14 mouse cellular contexts compared by ENCODE assay signal in genomic region chr7:58801791-58802190, GRCm38 (mm10).
"Had no signal": no experiment of that assay in that cellular context is flagged by ENCODE, and none has a peak within 500 bp of the region (broad histone marks: within the 10 kb centered on the region; RNA-seq: fewer than 3 reads in every experiment).

No protein-coding gene starts in this region.

- ATAC-seq: midbrain, embryonic 16.5 days had no signal

- H3K27me3 ChIP-seq: limb, embryonic 13.5 days; midbrain, embryonic 12.5 days; stomach, embryonic 15.5 days had no signal

- DNase-seq: kidney, adult 11 months; kidney, postnatal 10 days; left cerebral cortex, postnatal 4 days; lung, adult 2 months; lung, postnatal 10 days; right cerebral cortex, postnatal 14 days; thymus, adult 2 months; thymus, postnatal 25 days had no signal

- H3K27ac ChIP-seq: limb, embryonic 13.5 days; liver, embryonic 14.5 days; macrophage; midbrain, embryonic 12.5 days; stomach, embryonic 15.5 days had no signal

- H3K4me1 ChIP-seq: limb, embryonic 13.5 days; midbrain, embryonic 12.5 days; stomach, embryonic 15.5 days had no signal

- H3K4me2 ChIP-seq: limb, embryonic 13.5 days; midbrain, embryonic 12.5 days; stomach, embryonic 15.5 days had no signal

- H3K9me3 ChIP-seq: limb, embryonic 13.5 days; midbrain, embryonic 12.5 days; stomach, embryonic 15.5 days had no signal

- H3K36me3 ChIP-seq: midbrain, embryonic 12.5 days; stomach, embryonic 15.5 days had no signal

- H3K9ac ChIP-seq: limb, embryonic 13.5 days; liver, embryonic 14.5 days; midbrain, embryonic 12.5 days; stomach, embryonic 15.5 days had no signal

- H3K4me3 ChIP-seq: limb, embryonic 13.5 days; midbrain, embryonic 12.5 days; stomach, embryonic 15.5 days had no signal
